In the genomic region with DNA sequence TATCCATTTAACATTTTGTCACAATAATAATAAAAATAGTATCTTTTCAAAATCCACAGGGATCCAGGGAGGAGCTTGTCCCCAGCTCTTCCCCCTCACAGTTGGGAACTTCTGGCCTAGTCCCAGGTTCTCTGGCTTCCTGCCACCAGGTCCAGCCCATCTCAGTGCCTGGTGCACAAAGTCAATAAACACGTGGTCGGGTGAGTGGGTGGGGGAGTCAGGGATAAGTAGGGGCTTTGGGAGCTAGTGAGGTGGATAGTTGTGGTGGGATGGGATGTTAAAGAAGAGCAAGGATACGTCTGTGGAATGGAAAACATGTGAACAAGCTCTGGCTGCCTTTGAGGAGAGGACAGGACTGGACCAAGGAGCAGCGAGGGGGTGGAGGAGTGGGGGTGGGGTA, we compare ENCODE assay signal across 8 mouse cellular contexts. TPM values are rescaled to one million over a fixed set of nuclear protein-coding genes. Genes with fewer than 3 reads are reported as not detected.
DNase-seq lines count a peak whose midpoint lies in the region; ATAC-seq and TF ChIP-seq lines count a peak whose summit lies in the region.

No protein-coding gene starts in this region.

- no peak for ATAC-seq in forebrain, embryonic 16.5 days
- no peak for ATAC-seq in forebrain, postnatal 0 days
- ATAC-seq in kidney, postnatal 0 days (replicated peaks; ENCODE audit: low FRiP score, low read depth): no peak

- peaks cover 24% of the 10 kb centered on the region for H3K4me1 ChIP-seq in forebrain, embryonic 16.5 days (replicated peaks; ENCODE audit: control insufficient read depth, insufficient read depth, low read length)
- H3K4me1 ChIP-seq in forebrain, postnatal 0 days (ENCODE audit: insufficient read depth): peaks cover 8% of the 10 kb centered on the region
- H3K4me1 ChIP-seq in bone marrow macrophage, adult 2 months (ENCODE audit: control insufficient read depth, insufficient read depth, low read length): peaks cover 61% of the 10 kb centered on the region
- H3K4me1 ChIP-seq in kidney, postnatal 0 days (replicated peaks; ENCODE audit: insufficient read depth, low read length): peaks cover 18% of the 10 kb centered on the region

- no peak overlapping the region; the same call in none of the 2 replicates for H3K27ac ChIP-seq in forebrain, embryonic 16.5 days (ENCODE audit: low read length)
- H3K27ac ChIP-seq in forebrain, postnatal 0 days (ENCODE audit: low read depth, low read length): no peak overlapping the region
- H3K27ac ChIP-seq in bone marrow macrophage, adult 2 months (ENCODE audit: insufficient read depth, low read depth, low read length): peak overlapping the region; percentile 94
- peak overlapping the region; percentile 82 for H3K27ac ChIP-seq in kidney, postnatal 0 days

- no peak for TF ChIP-seq CTCF in forebrain, postnatal 0 days (IDR thresholded peaks at IDR 0.05; ENCODE audit: low read depth)
- TF ChIP-seq CTCF in bone marrow macrophage, adult 2 months (IDR thresholded peaks at IDR 0.05; ENCODE audit: low read depth, low read length): no peak
- no peak for TF ChIP-seq CTCF in kidney, postnatal 0 days (IDR thresholded peaks at IDR 0.05; ENCODE audit: low read depth)

- DNase-seq in forebrain, postnatal 0 days: no peak
- DNase-seq in heart, adult 8-10 months (ENCODE audit: low spot score): peak; percentile 86
- DNase-seq in kidney, postnatal 0 days (ENCODE audit: low spot score): peak; percentile 61
- peak; percentile 87 for DNase-seq in lung, postnatal 36 days
- no peak for DNase-seq in spleen, postnatal 10 days (ENCODE audit: low spot score in 2 of 2)
- no peak for DNase-seq in thymus, postnatal 36 days

- 12% methylated on average over 4 of the region's 4 CpGs for WGBS in forebrain, embryonic 16.5 days
- WGBS in forebrain, postnatal 0 days: 10% methylated on average over 4 of the region's 4 CpGs
- WGBS in kidney, postnatal 0 days: 12% methylated on average over 4 of the region's 4 CpGs

- no peak overlapping the region for H3K4me2 ChIP-seq in forebrain, embryonic 16.5 days (ENCODE audit: low read length)
- no peak overlapping the region for H3K4me2 ChIP-seq in forebrain, postnatal 0 days (ENCODE audit: low read depth)
- H3K4me2 ChIP-seq in kidney, postnatal 0 days (ENCODE audit: low read length): 0 out of 2 replicates have a peak overlapping the region, but pooled peaks have one; percentile 3

- no peak for TF ChIP-seq POLR2A in bone marrow macrophage, adult 2 months (IDR thresholded peaks at IDR 0.05; ENCODE audit: borderline replicate concordance, low read depth, low read length)

- H3K9ac ChIP-seq in forebrain, embryonic 16.5 days (replicated peaks; ENCODE audit: low read depth, low read length): 0 out of 2 replicates have a peak overlapping the region, but pooled peaks have one; percentile 22
- H3K9ac ChIP-seq in forebrain, postnatal 0 days: no peak overlapping the region
- no peak overlapping the region for H3K9ac ChIP-seq in kidney, postnatal 0 days (ENCODE audit: low read depth, low read length)

- H3K9me3 ChIP-seq in forebrain, embryonic 16.5 days (ENCODE audit: control insufficient read depth, low read length): no peaks in the 10 kb centered on the region
- H3K9me3 ChIP-seq in forebrain, postnatal 0 days (ENCODE audit: low read length): no peaks in the 10 kb centered on the region
- H3K9me3 ChIP-seq in kidney, postnatal 0 days (replicated peaks; ENCODE audit: low read length): no peaks in the 10 kb centered on the region

- no peak overlapping the region for H3K4me3 ChIP-seq in forebrain, embryonic 16.5 days (replicated peaks; ENCODE audit: low read length)
- H3K4me3 ChIP-seq in forebrain, postnatal 0 days (ENCODE audit: low read depth, low read length): no peak overlapping the region
- no peak overlapping the region for H3K4me3 ChIP-seq in bone marrow macrophage, adult 2 months (ENCODE audit: insufficient read depth, low read length)
- H3K4me3 ChIP-seq in kidney, postnatal 0 days (replicated peaks; ENCODE audit: low read depth, low read length): no peak overlapping the region

- H3K36me3 ChIP-seq in forebrain, embryonic 16.5 days (ENCODE audit: control insufficient read depth, insufficient read depth): no peaks in the 10 kb centered on the region
- H3K36me3 ChIP-seq in forebrain, postnatal 0 days (ENCODE audit: insufficient read depth): no peaks in the 10 kb centered on the region
- H3K36me3 ChIP-seq in kidney, postnatal 0 days (ENCODE audit: insufficient read depth, low read length): no peaks in the 10 kb centered on the region

- no peaks in the 10 kb centered on the region for H3K27me3 ChIP-seq in forebrain, embryonic 16.5 days (replicated peaks; ENCODE audit: control insufficient read depth, insufficient read depth, low read length)
- H3K27me3 ChIP-seq in forebrain, postnatal 0 days (ENCODE audit: insufficient read depth, low read length): no peaks in the 10 kb centered on the region
- H3K27me3 ChIP-seq in kidney, postnatal 0 days (ENCODE audit: insufficient read depth, low read length): no peaks in the 10 kb centered on the region

RNA-seq across cellular contexts. Expression of a gene that starts 0.8 kb away (rescaled TPM):
- polyA plus RNA-seq in forebrain, embryonic 16.5 days (2015; fragmentation: Nextera tagmentation; extraction: Ambion mirVana): 0.34 and 0.46 TPM in 2 replicates
- 1.3 TPM in 1 of 2 replicates, not detected in the other for total RNA-seq in forebrain, postnatal 0 days (2014; rRNA removed)
- polyA plus RNA-seq in forebrain, postnatal 0 days (2015; fragmentation: Nextera tagmentation; extraction: Ambion mirVana): 0.48 and 0.61 TPM in 2 replicates
- 20.8 and 23.9 TPM in 2 replicates for polyA plus RNA-seq in bone marrow macrophage, adult 2 months (2012; ENCODE audit: insufficient read depth, insufficient read length, missing spikeins)
- total RNA-seq in heart, adult 8-10 months (2022): 1 to 10 TPM; 2.6 to 4.3 (median 2.9) TPM
- polyA plus RNA-seq in kidney, postnatal 0 days (2015; fragmentation: Nextera tagmentation; extraction: Ambion mirVana): 0.43 and 0.89 TPM in 2 replicates

RNA-seq across cellular contexts. Expression of a gene that starts 4.5 kb away (rescaled TPM):
- 97.0 and 115 TPM in 2 replicates for polyA plus RNA-seq in forebrain, embryonic 16.5 days (2015; fragmentation: Nextera tagmentation; extraction: Ambion mirVana)
- total RNA-seq in forebrain, postnatal 0 days (2014; rRNA removed): 79.2 and 82.4 TPM in 2 replicates
- 60.6 and 77.6 TPM in 2 replicates for polyA plus RNA-seq in forebrain, postnatal 0 days (2015; fragmentation: Nextera tagmentation; extraction: Ambion mirVana)
- 120 and 131 TPM in 2 replicates for polyA plus RNA-seq in bone marrow macrophage, adult 2 months (2012; ENCODE audit: insufficient read depth, insufficient read length, missing spikeins)
- 10 to 100 TPM; 27.2 to 40.0 (median 28.7) TPM for total RNA-seq in heart, adult 8-10 months (2022)
- polyA plus RNA-seq in kidney, postnatal 0 days (2015; fragmentation: Nextera tagmentation; extraction: Ambion mirVana): 52.2 and 59.4 TPM in 2 replicates

RNA-seq across cellular contexts. Expression of a gene that starts 9.3 kb away (rescaled TPM):
- polyA plus RNA-seq in forebrain, embryonic 16.5 days (2015; fragmentation: Nextera tagmentation; extraction: Ambion mirVana): 1.1 and 1.2 TPM in 2 replicates
- 3.3 and 6.7 TPM in 2 replicates for total RNA-seq in forebrain, postnatal 0 days (2014; rRNA removed)
- 4.3 and 7.4 TPM in 2 replicates for polyA plus RNA-seq in forebrain, postnatal 0 days (2015; fragmentation: Nextera tagmentation; extraction: Ambion mirVana)
- polyA plus RNA-seq in bone marrow macrophage, adult 2 months (2012; ENCODE audit: insufficient read depth, insufficient read length, missing spikeins): 97.6 and 101 TPM in 2 replicates
- 10 to 100 TPM; 14.9 to 19.6 (median 17.5) TPM for total RNA-seq in heart, adult 8-10 months (2022)
- polyA plus RNA-seq in kidney, postnatal 0 days (2015; fragmentation: Nextera tagmentation; extraction: Ambion mirVana): 14.1 and 15.8 TPM in 2 replicates

RNA-seq across cellular contexts. Expression of a gene that starts 9.5 kb away (rescaled TPM):
- polyA plus RNA-seq in forebrain, embryonic 16.5 days (2015; fragmentation: Nextera tagmentation; extraction: Ambion mirVana): 0.81 and 1.2 TPM in 2 replicates
- 0.95 and 4.4 TPM in 2 replicates for total RNA-seq in forebrain, postnatal 0 days (2014; rRNA removed)
- 1.4 and 2.1 TPM in 2 replicates for polyA plus RNA-seq in forebrain, postnatal 0 days (2015; fragmentation: Nextera tagmentation; extraction: Ambion mirVana)
- polyA plus RNA-seq in bone marrow macrophage, adult 2 months (2012; ENCODE audit: insufficient read depth, insufficient read length, missing spikeins): 43.9 and 59.4 TPM in 2 replicates
- 1 to 10 TPM; 1.4 to 4.2 (median 3.1) TPM for total RNA-seq in heart, adult 8-10 months (2022)
- polyA plus RNA-seq in kidney, postnatal 0 days (2015; fragmentation: Nextera tagmentation; extraction: Ambion mirVana): 8.0 and 8.4 TPM in 2 replicates

RNA-seq across cellular contexts. Expression of a gene that starts 14.2 kb away (rescaled TPM):
- 563 and 599 TPM in 2 replicates for polyA plus RNA-seq in forebrain, embryonic 16.5 days (2015; fragmentation: Nextera tagmentation; extraction: Ambion mirVana)
- total RNA-seq in forebrain, postnatal 0 days (2014; rRNA removed): 1,003 and 1,045 TPM in 2 replicates
- polyA plus RNA-seq in forebrain, postnatal 0 days (2015; fragmentation: Nextera tagmentation; extraction: Ambion mirVana): 614 and 772 TPM in 2 replicates
- 303 and 319 TPM in 2 replicates for polyA plus RNA-seq in bone marrow macrophage, adult 2 months (2012; ENCODE audit: insufficient read depth, insufficient read length, missing spikeins)
- 100 to 1,000 TPM; 162 to 194 (median 186) TPM for total RNA-seq in heart, adult 8-10 months (2022)
- 468 and 493 TPM in 2 replicates for polyA plus RNA-seq in kidney, postnatal 0 days (2015; fragmentation: Nextera tagmentation; extraction: Ambion mirVana)

Comparison
In these comparisons a context has a peak if more than half of its experiments do, and no peak if none do; other contexts are left out.
1. H3K27ac ChIP-seq: peak in bone marrow macrophage, adult 2 months (single experiment) and kidney, postnatal 0 days (single experiment); none in forebrain, embryonic 16.5 days (single experiment) and forebrain, postnatal 0 days (single experiment).
2. DNase-seq: peak in heart, adult 8-10 months (single experiment), kidney, postnatal 0 days (single experiment) and lung, postnatal 36 days (single experiment); none in forebrain, postnatal 0 days (single experiment), spleen, postnatal 10 days (0 of 2) and thymus, postnatal 36 days (0 of 2).
3. RNA of a gene that starts 0.8 kb away (polyA plus RNA-seq): 20.8 to 23.9 TPM in bone marrow macrophage, adult 2 months; 0.48 to 0.61 TPM in forebrain, postnatal 0 days, 0.43 to 0.89 TPM in kidney, postnatal 0 days and 0.34 to 0.46 TPM in forebrain, embryonic 16.5 days; every median in the first group is over 10 times any median in the second.